ENCODE assay signal across 8 mouse cellular contexts in genomic region chr14:25108701-25109290, GRCm38 (mm10).
DNase-seq lines count a peak whose midpoint lies in the region; ATAC-seq and TF ChIP-seq lines count a peak whose summit lies in the region.
"Had no signal": no experiment of that assay in that cellular context is flagged by ENCODE, and none has a peak within 500 bp of the region (broad histone marks: within the 10 kb centered on the region; RNA-seq: fewer than 3 reads in every experiment).

No protein-coding gene starts in this region.

- H3K27me3 ChIP-seq in testis, adult 2 months (ENCODE audit: control insufficient read depth, insufficient read depth, low read length), result no peaks in the 10 kb centered on the region
- no peaks in the 10 kb centered on the region for H3K27me3 ChIP-seq in embryonic facial prominence, embryonic 14.5 days (replicated peaks; ENCODE audit: control insufficient read depth, insufficient read depth, low read length)
- H3K27me3 ChIP-seq in kidney, adult 2 months (replicated peaks; ENCODE audit: control insufficient read depth, insufficient read depth, low read length), result no peaks in the 10 kb centered on the region
- no peaks in the 10 kb centered on the region for H3K27me3 ChIP-seq in liver, postnatal 0 days (ENCODE audit: insufficient read depth, low read length)
- H3K27me3 ChIP-seq in small intestine, adult 2 months (ENCODE audit: control insufficient read depth, insufficient read depth, low read length), result no peaks in the 10 kb centered on the region

- H3K27ac ChIP-seq in testis, adult 2 months (ENCODE audit: control insufficient read depth, insufficient read depth, low read depth, low read length), result no peak overlapping the region
- no peak overlapping the region; the same call in 1 of the 2 replicates for H3K27ac ChIP-seq in embryonic facial prominence, embryonic 14.5 days (replicated peaks; ENCODE audit: low read depth, low read length)
- H3K27ac ChIP-seq in kidney, adult 2 months (ENCODE audit: insufficient read depth, low read depth, low read length), result peak overlapping the region; percentile 95
- H3K27ac ChIP-seq in liver, postnatal 0 days (ENCODE audit: low read depth), result peak overlapping the region; percentile 57
- peak overlapping the region; percentile 66 for H3K27ac ChIP-seq in small intestine, adult 2 months (ENCODE audit: insufficient read depth, low read depth, low read length)

- WGBS in embryonic facial prominence, embryonic 14.5 days, result 6% methylated on average over 8 of the region's 8 CpGs
- 8% methylated on average over 8 of the region's 8 CpGs for WGBS in kidney, adult 2 months
- 14% methylated on average over 8 of the region's 8 CpGs for WGBS in liver, postnatal 0 days (ENCODE audit: insufficient replicate concordance)
- WGBS in small intestine, adult 2 months, result 9% methylated on average over 8 of the region's 8 CpGs

- TF ChIP-seq EP300 in liver, postnatal 0 days (IDR thresholded peaks at IDR 0.05; ENCODE audit: low read depth), result no peak

- no peak for DNase-seq in testis, postnatal 10 days (ENCODE audit: low spot score)
- peak; percentile 81 for DNase-seq in embryonic facial prominence, embryonic 14.5 days (ENCODE audit: low spot score)
- DNase-seq in kidney, adult 2 months, result peak; percentile 96
- peak; percentile 36 for DNase-seq in liver, postnatal 0 days

- peak overlapping the region; percentile 38 for H3K9ac ChIP-seq in embryonic facial prominence, embryonic 14.5 days (ENCODE audit: low read depth, low read length)
- H3K9ac ChIP-seq in liver, postnatal 0 days (replicated peaks), result 0 out of 2 replicates have a peak overlapping the region, but pooled peaks have one; percentile 12

- H3K4me3 ChIP-seq in testis, adult 2 months (ENCODE audit: control insufficient read depth, low read depth, low read length), result peak overlapping the region; percentile 40; the same call in 1 of the 2 replicates
- no peak overlapping the region for H3K4me3 ChIP-seq in embryonic facial prominence, embryonic 14.5 days (ENCODE audit: low read depth, low read length)
- H3K4me3 ChIP-seq in kidney, adult 2 months (ENCODE audit: insufficient read depth, low read depth, low read length), result peak overlapping the region; percentile 22; the same call in 1 of the 2 replicates
- no peak overlapping the region for H3K4me3 ChIP-seq in liver, postnatal 0 days (ENCODE audit: low read depth, low read length)
- H3K4me3 ChIP-seq in small intestine, adult 2 months (ENCODE audit: low read depth, low read length), result peak overlapping the region; percentile 31
- H3K4me3 ChIP-seq: myocyte had no signal

- no peaks in the 10 kb centered on the region for H3K9me3 ChIP-seq in embryonic facial prominence, embryonic 14.5 days (ENCODE audit: control insufficient read depth, low read length)
- H3K9me3 ChIP-seq in liver, postnatal 0 days (ENCODE audit: low read length), result no peaks in the 10 kb centered on the region

- H3K4me2 ChIP-seq in embryonic facial prominence, embryonic 14.5 days (ENCODE audit: low read depth, low read length), result peak overlapping the region; percentile 25
- peak overlapping the region; percentile 41 for H3K4me2 ChIP-seq in liver, postnatal 0 days (ENCODE audit: low read depth, low read length)

- no peak for TF ChIP-seq CTCF in testis, adult 2 months (IDR thresholded peaks at IDR 0.05; ENCODE audit: control insufficient read depth, insufficient read depth, insufficient replicate concordance, low read depth, low read length)
- no peak for TF ChIP-seq CTCF in kidney, adult 2 months (conservative IDR thresholded peaks at IDR 0.05; ENCODE audit: insufficient read depth, insufficient read length, low read depth, low read length)
- no peak for TF ChIP-seq CTCF in liver, postnatal 0 days (IDR thresholded peaks at IDR 0.05; ENCODE audit: low read depth)
- TF ChIP-seq CTCF in small intestine, adult 2 months (IDR thresholded peaks at IDR 0.05; ENCODE audit: extremely low read depth, insufficient read length, insufficient replicate concordance, low read depth, low read length), result no peak

- H3K36me3 ChIP-seq in testis, adult 2 months (ENCODE audit: control insufficient read depth, insufficient read depth, low read length), result no peaks in the 10 kb centered on the region
- H3K36me3 ChIP-seq in embryonic facial prominence, embryonic 14.5 days (ENCODE audit: control insufficient read depth, insufficient read depth, low read length), result no peaks in the 10 kb centered on the region
- no peaks in the 10 kb centered on the region for H3K36me3 ChIP-seq in kidney, adult 2 months (ENCODE audit: control insufficient read depth, insufficient read depth, low read length)
- H3K36me3 ChIP-seq in liver, postnatal 0 days (replicated peaks; ENCODE audit: insufficient read depth, low read length), result no peaks in the 10 kb centered on the region
- H3K36me3 ChIP-seq in small intestine, adult 2 months (ENCODE audit: control insufficient read depth, insufficient read depth, low read length), result no peaks in the 10 kb centered on the region

- ATAC-seq in embryonic facial prominence, embryonic 14.5 days (ENCODE audit: low read depth), result peak; percentile 91
- ATAC-seq in liver, postnatal 0 days, result no peak; the same call in 1 of the 2 replicates
- no peak for ATAC-seq in cerebellum, adult (ENCODE audit: insufficient number of reproducible peaks, low FRiP score, low TSS enrichment)

- H3K4me1 ChIP-seq in testis, adult 2 months (ENCODE audit: control insufficient read depth, insufficient read depth, low read length), result peaks cover 9% of the 10 kb centered on the region
- H3K4me1 ChIP-seq in embryonic facial prominence, embryonic 14.5 days (ENCODE audit: control insufficient read depth, insufficient read depth, low read length), result peaks cover 18% of the 10 kb centered on the region
- peaks cover 33% of the 10 kb centered on the region for H3K4me1 ChIP-seq in kidney, adult 2 months (ENCODE audit: control insufficient read depth, insufficient read depth, low read length)
- H3K4me1 ChIP-seq in liver, postnatal 0 days (ENCODE audit: insufficient read depth), result peaks cover 10% of the 10 kb centered on the region; the same call in 1 of the 2 replicates
- H3K4me1 ChIP-seq in small intestine, adult 2 months (ENCODE audit: control insufficient read depth, insufficient read depth, insufficient read length, low read length), result peaks cover 34% of the 10 kb centered on the region

- no peak for TF ChIP-seq POLR2A in testis, adult 2 months (IDR thresholded peaks at IDR 0.05; ENCODE audit: control insufficient read depth, low read depth, low read length)
- no peak for TF ChIP-seq POLR2A in kidney, adult 2 months (IDR thresholded peaks at IDR 0.05; ENCODE audit: low read depth, low read length)
- no peak for TF ChIP-seq POLR2A in small intestine, adult 2 months (IDR thresholded peaks at IDR 0.05; ENCODE audit: low read depth, low read length)

Comparison
In these comparisons a context has a peak if more than half of its experiments do, and no peak if none do; other contexts are left out.
1. H3K27ac ChIP-seq: peak in kidney, adult 2 months (single experiment), liver, postnatal 0 days (single experiment) and small intestine, adult 2 months (single experiment); none in testis, adult 2 months (single experiment) and embryonic facial prominence, embryonic 14.5 days (single experiment).
2. H3K4me3 ChIP-seq: peak in testis, adult 2 months (single experiment), kidney, adult 2 months (single experiment) and small intestine, adult 2 months (single experiment); none in embryonic facial prominence, embryonic 14.5 days (single experiment) and liver, postnatal 0 days (single experiment).